Mouse (Mus musculus): ENCODE measurements around the gene Fads2. TPM values are rescaled to one million over a fixed set of nuclear protein-coding genes. Genes with fewer than 3 reads are reported as not detected.

Fads2 gene
- total RNA-seq (2014; rRNA removed) (284 and 293 TPM in 2 replicates), polyA plus RNA-seq (2012; rRNA removed) (586 and 618 TPM in 2 replicates)

- under 1% methylated on average over 56 of the region's 57 CpGs for WGBS
- Histone ChIP-seq H3K4me3 (ENCODE audit: insufficient read depth, low read depth, low read length) (peak within 1 kb of the TSS; percentile 84), H3K4me1 (ENCODE audit: control insufficient read depth, insufficient read depth, low read length) (peaks cover 31% of the 10 kb centered on the region), H3K79me2 (ENCODE audit: control insufficient read depth, insufficient read depth, low read length) (peaks cover 28% of the 10 kb centered on the region; the same call in 1 of the 2 replicates), H3K36me3 (ENCODE audit: control insufficient read depth, insufficient read depth, low read length) (peaks cover 26% of the 10 kb centered on the region), H3K27ac (replicated peaks; ENCODE audit: insufficient read depth, low read depth, low read length) (peak within 1 kb of the TSS; percentile 93), H3K27me3 (ENCODE audit: control insufficient read depth, insufficient read depth, low read length) (no peaks in the 10 kb centered on the region), H3K9ac (ENCODE audit: low read depth, low read length) (peak within 1 kb of the TSS; percentile 91)
- DNase-seq (ENCODE audit: extremely low read depth, low read depth, low spot score) = peak; percentile 95
- TF ChIP-seq POLR2A (IDR thresholded peaks at IDR 0.05; ENCODE audit: extremely low read depth, insufficient read depth, low read length) (peak; percentile 99), CTCF (IDR thresholded peaks at IDR 0.05; ENCODE audit: low read depth, low read length) (peak; percentile 23; the same call in 1 of the 2 replicates)
Observed at GRCm38 (mm10) chr19:10101341-10102053, at the start of gene Fads2. Gene Fads2, minus strand, starts transcription at chr19:10101746.

GRCm38 (mm10) chr19:10149189-10149588, 47.6 kb upstream of the Fads2 start:
- H3K27me3 ChIP-seq (ENCODE audit: control insufficient read depth, insufficient read depth, low read length) = no peaks in the 10 kb centered on the region
- no peaks in the 10 kb centered on the region for H3K36me3 ChIP-seq (ENCODE audit: control insufficient read depth, insufficient read depth, low read length)
- H3K79me2 ChIP-seq (ENCODE audit: control insufficient read depth, insufficient read depth, low read length) = no peaks in the 10 kb centered on the region
- WGBS = 9% methylated on average over 3 of the region's 3 CpGs
- peaks cover 6% of the 10 kb centered on the region; the same call in 1 of the 2 replicates for H3K4me1 ChIP-seq (ENCODE audit: control insufficient read depth, insufficient read depth, low read length)
- peak overlapping the region; percentile 84 for H3K27ac ChIP-seq (replicated peaks; ENCODE audit: insufficient read depth, low read depth, low read length)
- H3K4me3 ChIP-seq (ENCODE audit: insufficient read depth, low read depth, low read length) = no peak overlapping the region; the same call in 1 of the 2 replicates
- TF ChIP-seq POLR2A (IDR thresholded peaks at IDR 0.05; ENCODE audit: extremely low read depth, insufficient read depth, low read length) = no peak
- TF ChIP-seq CTCF (IDR thresholded peaks at IDR 0.05; ENCODE audit: low read depth, low read length) = no peak
- H3K9ac ChIP-seq (ENCODE audit: low read depth, low read length) = peak overlapping the region; percentile 74
- peak; percentile 98 for DNase-seq (ENCODE audit: extremely low read depth, low read depth, low spot score)

DNA sequence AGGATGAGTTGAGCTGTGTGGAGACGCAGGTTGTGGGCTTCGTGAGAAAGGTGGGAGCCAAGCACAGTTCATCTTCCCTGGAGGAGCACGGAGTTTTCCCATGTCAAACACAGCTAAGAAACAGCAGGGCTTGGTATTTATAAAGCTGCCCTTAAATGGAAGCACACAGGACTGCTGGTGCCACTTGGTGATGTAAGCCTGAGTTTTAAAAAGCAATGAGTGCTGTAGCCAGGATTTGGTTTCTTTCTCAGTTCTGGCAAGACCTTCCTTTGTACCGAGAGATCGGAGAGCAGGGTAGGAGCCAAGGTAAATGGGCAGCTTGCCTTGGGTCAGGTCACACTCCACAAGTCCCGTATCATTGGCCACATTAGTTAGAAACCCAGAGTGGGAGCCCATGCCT, 47.0 kb upstream of the Fads2 start:
- H3K9ac ChIP-seq (ENCODE audit: low read depth, low read length) = peak overlapping the region; percentile 3; the same call in 1 of the 2 replicates
- 32% methylated on average over 6 of the region's 6 CpGs for WGBS
- DNase-seq (ENCODE audit: extremely low read depth, low read depth, low spot score) = peak; percentile 100
- TF ChIP-seq CTCF (IDR thresholded peaks at IDR 0.05; ENCODE audit: low read depth, low read length) (no peak), POLR2A (IDR thresholded peaks at IDR 0.05; ENCODE audit: extremely low read depth, insufficient read depth, low read length) (no peak)
- H3K36me3 ChIP-seq (ENCODE audit: control insufficient read depth, insufficient read depth, low read length) = no peaks in the 10 kb centered on the region
- H3K79me2 ChIP-seq (ENCODE audit: control insufficient read depth, insufficient read depth, low read length) = no peaks in the 10 kb centered on the region
- H3K27ac ChIP-seq (replicated peaks; ENCODE audit: insufficient read depth, low read depth, low read length) = peak overlapping the region; percentile 84
- no peak overlapping the region for H3K4me3 ChIP-seq (ENCODE audit: insufficient read depth, low read depth, low read length)
- H3K27me3 ChIP-seq (ENCODE audit: control insufficient read depth, insufficient read depth, low read length) = no peaks in the 10 kb centered on the region
- peaks cover 6% of the 10 kb centered on the region; the same call in 1 of the 2 replicates for H3K4me1 ChIP-seq (ENCODE audit: control insufficient read depth, insufficient read depth, low read length)

DNA sequence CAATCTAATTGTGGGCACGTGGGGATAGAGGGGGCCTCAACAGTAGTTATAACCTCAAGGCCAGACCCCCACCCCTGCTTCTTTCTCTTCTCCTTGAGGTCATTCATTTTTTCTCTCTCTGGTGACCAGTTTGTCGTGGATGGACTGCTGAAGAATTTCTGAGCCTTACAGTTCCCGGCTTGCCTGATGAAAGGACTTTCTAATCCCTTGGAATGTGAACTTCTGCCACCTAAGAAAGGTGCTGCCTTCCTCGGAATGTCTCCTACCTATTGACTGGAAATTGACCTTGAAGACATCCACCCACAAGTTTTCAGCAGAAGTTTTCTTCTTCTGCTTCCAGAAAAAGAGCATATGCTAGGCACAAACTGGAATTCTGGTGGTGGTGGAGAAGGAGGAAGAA, 42.9 kb upstream of the Fads2 start:
- no peak overlapping the region for H3K27ac ChIP-seq (replicated peaks; ENCODE audit: insufficient read depth, low read depth, low read length)
- no peak for DNase-seq (ENCODE audit: extremely low read depth, low read depth, low spot score)
- no peaks in the 10 kb centered on the region for H3K36me3 ChIP-seq (ENCODE audit: control insufficient read depth, insufficient read depth, low read length)
- no peak for TF ChIP-seq POLR2A (IDR thresholded peaks at IDR 0.05; ENCODE audit: extremely low read depth, insufficient read depth, low read length)
- no peak overlapping the region for H3K9ac ChIP-seq (ENCODE audit: low read depth, low read length)
- 79% methylated on average over 4 of the region's 4 CpGs for WGBS
- no peaks in the 10 kb centered on the region for H3K79me2 ChIP-seq (ENCODE audit: control insufficient read depth, insufficient read depth, low read length)
- no peak overlapping the region for H3K4me3 ChIP-seq (ENCODE audit: insufficient read depth, low read depth, low read length)
- no peaks in the 10 kb centered on the region for H3K27me3 ChIP-seq (ENCODE audit: control insufficient read depth, insufficient read depth, low read length)
- peaks cover 4% of the 10 kb centered on the region; the same call in 1 of the 2 replicates for H3K4me1 ChIP-seq (ENCODE audit: control insufficient read depth, insufficient read depth, low read length)

DNA sequence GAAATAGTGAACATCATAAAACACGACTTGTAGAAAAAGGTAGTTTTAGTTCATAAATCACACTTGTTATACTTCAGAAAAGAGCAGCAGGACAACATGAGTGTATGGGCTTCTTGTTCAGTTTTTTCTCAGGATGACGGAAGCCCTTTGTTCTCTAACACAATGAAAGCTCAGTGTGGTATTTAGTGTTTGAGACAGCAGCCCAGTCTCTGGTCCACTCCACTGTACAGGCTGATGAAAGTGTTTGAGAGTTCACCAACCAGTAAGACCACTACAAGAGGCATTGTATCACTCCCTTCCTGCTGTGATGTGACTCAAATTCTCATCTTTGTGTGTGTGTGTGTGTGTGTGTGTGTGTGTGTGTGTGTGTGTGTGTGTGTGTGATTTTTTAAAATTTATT, 42.1 kb upstream of the Fads2 start:
- DNase-seq (ENCODE audit: extremely low read depth, low read depth, low spot score) = no peak
- Histone ChIP-seq H3K4me3 (ENCODE audit: insufficient read depth, low read depth, low read length) (no peak overlapping the region), H3K27ac (replicated peaks; ENCODE audit: insufficient read depth, low read depth, low read length) (no peak overlapping the region), H3K4me1 (ENCODE audit: control insufficient read depth, insufficient read depth, low read length) (peaks cover 4% of the 10 kb centered on the region; the same call in 1 of the 2 replicates), H3K79me2 (ENCODE audit: control insufficient read depth, insufficient read depth, low read length) (no peaks in the 10 kb centered on the region), H3K36me3 (ENCODE audit: control insufficient read depth, insufficient read depth, low read length) (no peaks in the 10 kb centered on the region), H3K9ac (ENCODE audit: low read depth, low read length) (no peak overlapping the region), H3K27me3 (ENCODE audit: control insufficient read depth, insufficient read depth, low read length) (no peaks in the 10 kb centered on the region)
- TF ChIP-seq CTCF (IDR thresholded peaks at IDR 0.05; ENCODE audit: low read depth, low read length) (no peak), POLR2A (IDR thresholded peaks at IDR 0.05; ENCODE audit: extremely low read depth, insufficient read depth, low read length) (no peak)
- WGBS = 77% methylated on average over 2 of the region's 2 CpGs

DNA sequence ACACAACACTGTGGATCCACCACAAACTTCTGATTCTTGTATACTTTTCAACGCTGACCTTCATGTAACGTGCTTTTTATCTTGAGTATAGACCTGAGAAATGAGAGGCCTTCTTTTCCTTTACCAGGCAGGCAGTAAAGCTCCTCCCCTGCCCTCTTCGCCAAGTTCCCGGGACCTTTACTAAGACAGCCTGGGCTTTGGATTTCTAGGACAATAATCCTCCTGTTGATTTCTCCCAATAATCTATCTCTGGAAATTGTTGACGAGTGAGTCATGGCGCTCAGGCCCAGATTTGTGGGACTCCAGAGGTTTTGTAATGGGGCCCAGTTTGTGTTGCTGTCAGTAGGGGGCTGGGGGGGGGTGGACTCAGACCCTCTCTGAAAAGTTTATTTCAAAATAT, 38.2 kb upstream of the Fads2 start:
- DNase-seq (ENCODE audit: extremely low read depth, low read depth, low spot score) = no peak
- Histone ChIP-seq H3K79me2 (ENCODE audit: control insufficient read depth, insufficient read depth, low read length) (no peaks in the 10 kb centered on the region), H3K9ac (ENCODE audit: low read depth, low read length) (no peak overlapping the region), H3K27me3 (ENCODE audit: control insufficient read depth, insufficient read depth, low read length) (no peaks in the 10 kb centered on the region), H3K4me3 (ENCODE audit: insufficient read depth, low read depth, low read length) (no peak overlapping the region), H3K27ac (replicated peaks; ENCODE audit: insufficient read depth, low read depth, low read length) (no peak overlapping the region), H3K4me1 (ENCODE audit: control insufficient read depth, insufficient read depth, low read length) (no peaks in the 10 kb centered on the region; the same call in 1 of the 2 replicates), H3K36me3 (ENCODE audit: control insufficient read depth, insufficient read depth, low read length) (no peaks in the 10 kb centered on the region)
- WGBS = 88% methylated on average over 6 of the region's 6 CpGs
- TF ChIP-seq POLR2A (IDR thresholded peaks at IDR 0.05; ENCODE audit: extremely low read depth, insufficient read depth, low read length) (no peak), CTCF (IDR thresholded peaks at IDR 0.05; ENCODE audit: low read depth, low read length) (no peak)
